Mouse (Mus musculus): ENCODE data around the gene Znrf2.

- no peak for TF ChIP-seq POLR2A (IDR thresholded peaks at IDR 0.05; ENCODE audit: insufficient read depth, low read depth, low read length)
- TF ChIP-seq CTCF (IDR thresholded peaks at IDR 0.05; ENCODE audit: insufficient read depth, low read depth, low read length): no peak
Observed at GRCm38 (mm10) chr6:54819272-54819671, 2.6 kb downstream of the Znrf2 start.

Measured in olfactory bulb, adult 2 months (tissue).